ENCODE assay signal across 12 mouse cellular contexts in genomic region chr3:37468170-37468569, GRCm38 (mm10). TPM values are rescaled to one million over a fixed set of nuclear protein-coding genes. Genes with fewer than 3 reads are reported as not detected.
DNase-seq lines count a peak whose midpoint lies in the region; ATAC-seq and TF ChIP-seq lines count a peak whose summit lies in the region.
"Had no signal": no experiment of that assay in that cellular context is flagged by ENCODE, and none has a peak within 500 bp of the region (broad histone marks: within the 10 kb centered on the region; RNA-seq: fewer than 3 reads in every experiment).

No protein-coding gene starts in this region.

- no peak overlapping the region for H3K27ac ChIP-seq in neural tube, embryonic 14.5 days (ENCODE audit: low read depth, low read length)
- H3K27ac ChIP-seq: embryonic facial prominence, embryonic 12.5 days; intestine, embryonic 15.5 days; macrophage; stomach, embryonic 15.5 days had no signal

- H3K4me1 ChIP-seq in lung, adult 2 months (ENCODE audit: control insufficient read depth, insufficient read depth, low read length), result peaks cover 3% of the 10 kb centered on the region; the same call in 1 of the 2 replicates
- H3K4me1 ChIP-seq in neural tube, embryonic 14.5 days (ENCODE audit: control insufficient read depth, insufficient read depth, low read length), result no peaks in the 10 kb centered on the region
- H3K4me1 ChIP-seq: embryonic facial prominence, embryonic 12.5 days; intestine, embryonic 15.5 days; stomach, embryonic 15.5 days had no signal

- H3K9ac ChIP-seq in neural tube, embryonic 14.5 days (replicated peaks; ENCODE audit: low read depth, low read length), result no peak overlapping the region
- H3K9ac ChIP-seq: embryonic facial prominence, embryonic 12.5 days; intestine, embryonic 15.5 days; stomach, embryonic 15.5 days had no signal

- WGBS in lung, adult 2 months, result 87% methylated on average over 2 of the region's 2 CpGs
- WGBS in neural tube, embryonic 14.5 days, result 98% methylated on average over 2 of the region's 2 CpGs

- peak; percentile 82 for ATAC-seq in neural tube, embryonic 14.5 days (ENCODE audit: low read depth)
- ATAC-seq: intestine, embryonic 15.5 days had no signal

- no peak for TF ChIP-seq POLR2A in lung, adult 2 months (IDR thresholded peaks at IDR 0.05; ENCODE audit: borderline replicate concordance, extremely low read depth, low read depth, low read length)

- no peak overlapping the region for H3K4me2 ChIP-seq in neural tube, embryonic 14.5 days (ENCODE audit: low read depth, low read length)
- H3K4me2 ChIP-seq: embryonic facial prominence, embryonic 12.5 days; intestine, embryonic 15.5 days; stomach, embryonic 15.5 days had no signal

- 0 out of 2 replicates have a peak, but pooled peaks have one; percentile 3 for TF ChIP-seq CTCF in lung, adult 2 months (IDR thresholded peaks at IDR 0.05; ENCODE audit: insufficient read depth, low read length)

- no peaks in the 10 kb centered on the region for H3K9me3 ChIP-seq in neural tube, embryonic 14.5 days (ENCODE audit: control insufficient read depth, low read length)
- H3K9me3 ChIP-seq: embryonic facial prominence, embryonic 12.5 days; intestine, embryonic 15.5 days; stomach, embryonic 15.5 days had no signal

- H3K27me3 ChIP-seq in neural tube, embryonic 14.5 days (ENCODE audit: control insufficient read depth, insufficient read depth, low read length), result no peaks in the 10 kb centered on the region
- H3K27me3 ChIP-seq: embryonic facial prominence, embryonic 12.5 days; intestine, embryonic 15.5 days; stomach, embryonic 15.5 days had no signal

- peak; percentile 42 for DNase-seq in embryo, embryonic 10 days (ENCODE audit: low spot score)
- no peak for DNase-seq in embryo, embryonic 9.5 days (ENCODE audit: extremely low spot score)
- DNase-seq in lung, adult 2 months, result no peak
- DNase-seq in lung, postnatal 4 days, result no peak
- peak; percentile 21 for DNase-seq in embryo, embryonic 11 days
- no peak for DNase-seq in ovary, postnatal 10 days (ENCODE audit: low spot score)
- no peak for DNase-seq in cerebellum, adult 18-20 months

- H3K4me3 ChIP-seq in lung, adult 2 months (replicated peaks; ENCODE audit: extremely low read depth, low read depth, low read length), result no peak overlapping the region
- no peak overlapping the region for H3K4me3 ChIP-seq in neural tube, embryonic 14.5 days (ENCODE audit: low read depth, low read length)
- H3K4me3 ChIP-seq: embryonic facial prominence, embryonic 12.5 days; intestine, embryonic 15.5 days; stomach, embryonic 15.5 days had no signal

- 0 out of 2 replicates have a peak, but pooled peaks cover 2% of the 10 kb centered on the region for H3K36me3 ChIP-seq in neural tube, embryonic 14.5 days (ENCODE audit: control insufficient read depth, insufficient read depth, low read length)
- H3K36me3 ChIP-seq: embryonic facial prominence, embryonic 12.5 days; intestine, embryonic 15.5 days; stomach, embryonic 15.5 days had no signal

RNA-seq across cellular contexts. Expression of gene Nudt6, which starts 48.2 kb away (rescaled TPM):
- polyA plus RNA-seq in lung, adult 2 months (2012; rRNA removed), result 11.1 TPM in 2 replicates
- 8.4 and 8.6 TPM in 2 replicates for polyA plus RNA-seq in neural tube, embryonic 14.5 days (2014; fragmentation: Nextera tagmentation; extraction: Ambion mirVana)

RNA-seq across cellular contexts. Expression of gene Spata5, which starts 48.5 kb away (rescaled TPM):
- polyA plus RNA-seq in lung, adult 2 months (2012; rRNA removed), result 0.92 and 2.4 TPM in 2 replicates
- 30.8 and 32.4 TPM in 2 replicates for polyA plus RNA-seq in neural tube, embryonic 14.5 days (2014; fragmentation: Nextera tagmentation; extraction: Ambion mirVana)

Comparison
In these comparisons a context has a peak if more than half of its experiments do, and no peak if none do; other contexts are left out.
1. DNase-seq: peak in embryo, embryonic 10 days (single experiment) and embryo, embryonic 11 days (single experiment); none in embryo, embryonic 9.5 days (single experiment), lung, adult 2 months (single experiment), lung, postnatal 4 days (0 of 2), ovary, postnatal 10 days (single experiment) and cerebellum, adult 18-20 months (0 of 2).